Mouse (Mus musculus) brain, embryonic 14.5 days (tissue): Measurements from ENCODE around the gene Ube2o.

Source experiments
- CTCF ChIP-seq: fragments of 200-500 bp; IDR thresholded peaks from 2 replicates; pipeline ENCODE4 v1.5.1; 2012; ENCODE audit warnings: inconsistent platforms, mild to moderate bottlenecking, moderate library complexity, borderline replicate concordance; ENCODE audit not compliant: insufficient read depth, insufficient read length; ENCODE audit errors: extremely low read depth
- POLR2A ChIP-seq: fragments of 200-500 bp; IDR thresholded peaks from 2 replicates; pipeline ENCODE4 v1.6.1; 2012; ENCODE audit warnings: mild to moderate bottlenecking, inconsistent platforms, borderline replicate concordance; ENCODE audit not compliant: poor library complexity, insufficient read depth, insufficient read length, severe bottlenecking; ENCODE audit errors: extremely low read depth

- TF ChIP-seq CTCF (no peak), POLR2A (no peak)
These were observed 5.1 kb upstream of the Ube2o start, which contains the start of gene Aanat for GRCm38 (mm10) chr11:116586310-116586709.
